Mouse (Mus musculus): ENCODE results near the gene Mapre3. TPM values are rescaled to one million over a fixed set of nuclear protein-coding genes. Genes with fewer than 3 reads are reported as not detected.
A peak's percentile ranks its signal among the peaks of the same experiment; 100 is the strongest.

Mapre3 gene
- 64.1 and 72.9 TPM in 2 replicates for polyA plus RNA-seq (2015; fragmentation: Nextera tagmentation; extraction: Ambion mirVana)

DNA sequence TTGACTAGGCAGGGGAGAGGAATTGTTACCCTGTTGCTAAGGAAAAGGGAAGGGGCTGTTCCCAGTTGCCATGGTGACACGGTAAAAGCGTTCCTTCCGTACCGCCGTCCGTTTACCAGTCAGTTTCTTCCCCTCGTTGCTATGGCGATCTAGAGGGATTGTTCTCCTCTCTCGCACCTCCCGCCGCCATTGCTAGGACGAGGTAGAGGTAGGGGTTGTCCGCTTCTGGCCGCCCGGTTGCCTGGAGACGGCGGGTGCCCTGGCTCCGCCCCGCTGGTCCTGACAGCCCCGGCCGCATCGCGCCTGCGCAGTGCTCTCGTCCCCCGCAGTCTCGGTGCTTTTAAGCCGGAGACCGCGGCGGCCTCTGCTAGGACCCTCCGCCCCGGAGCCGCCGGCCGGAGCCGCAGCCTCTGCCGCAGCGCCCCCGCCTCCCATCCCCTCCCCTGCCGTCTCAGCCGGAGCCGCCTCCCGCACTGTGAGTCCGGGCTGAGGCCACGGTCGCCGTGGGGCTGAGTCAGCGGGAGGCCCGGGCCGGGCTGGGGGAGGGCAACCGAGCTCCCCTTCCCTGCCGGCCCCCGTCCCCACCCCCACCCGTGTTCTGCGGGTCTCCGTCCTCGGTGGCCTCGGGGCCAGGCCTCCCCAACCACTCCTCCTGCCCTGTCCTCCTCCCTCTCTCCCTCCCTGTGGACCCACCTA is at the start of gene Mapre3:
Mapre3 (plus strand) TSS at position 218 of the 696 bp plus-strand sequence.
- Histone ChIP-seq H3K27ac (peak within 1 kb of the TSS; percentile 89), H3K9me3 (replicated peaks) (no peaks in the 10 kb centered on the region), H3K27me3 (no peaks in the 10 kb centered on the region), H3K36me3 (ENCODE audit: poor library complexity, severe bottlenecking) (no peaks in the 10 kb centered on the region), H3K9ac (peak within 1 kb of the TSS; percentile 88), H3K4me3 (peak within 1 kb of the TSS; percentile 83), H3K4me1 (peaks cover 30% of the 10 kb centered on the region), H3K4me2 (peak within 1 kb of the TSS; percentile 91)
- ATAC-seq, result peak; percentile 97
- WGBS, result under 1% methylated on average over 55 of the region's 59 CpGs

GRCm38 (mm10) chr5:30765596-30766370 is 48.7 kb upstream of the Mapre3 start:
- no peak overlapping the region for H3K9ac ChIP-seq

DNA sequence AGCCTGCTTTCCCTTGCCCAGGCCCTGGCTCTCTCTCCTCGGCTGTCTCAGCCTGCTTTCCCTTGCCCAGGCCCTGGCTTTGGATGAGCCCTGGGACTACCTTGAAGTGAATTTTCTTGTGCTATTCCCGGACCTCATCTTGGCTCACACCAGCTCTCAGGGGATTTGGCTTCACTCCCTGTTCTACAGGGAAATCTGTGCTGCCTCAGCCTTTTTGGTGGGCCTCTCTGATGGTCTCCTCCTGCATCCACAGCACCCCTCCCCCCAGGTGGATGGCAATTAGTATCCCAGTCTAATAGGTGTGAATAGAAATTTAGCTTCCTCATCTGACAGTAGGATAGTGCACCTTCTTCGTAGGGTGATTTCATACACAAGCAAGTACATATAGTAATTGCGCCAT is 46.4 kb upstream of the Mapre3 start:
- ATAC-seq, result no peak
- peak overlapping the region; percentile 85 for H3K27ac ChIP-seq
- no peak overlapping the region for H3K4me2 ChIP-seq
- H3K9me3 ChIP-seq (replicated peaks), result no peaks in the 10 kb centered on the region
- peak overlapping the region; percentile 43 for H3K9ac ChIP-seq
- no peak overlapping the region for H3K4me3 ChIP-seq
- no peaks in the 10 kb centered on the region for H3K27me3 ChIP-seq
- peaks cover 60% of the 10 kb centered on the region for H3K4me1 ChIP-seq
- WGBS, result 58% methylated on average over 4 of the region's 4 CpGs
- H3K36me3 ChIP-seq (ENCODE audit: poor library complexity, severe bottlenecking), result peaks cover 23% of the 10 kb centered on the region

More at GRCm38 (mm10) chr5:30765596-30766370, 48.7 kb upstream of the Mapre3 start:
- no peak overlapping the region for H3K4me2 ChIP-seq
- H3K9me3 ChIP-seq (replicated peaks), result no peaks in the 10 kb centered on the region
- peak overlapping the region; percentile 40; the same call in 1 of the 2 replicates for H3K27ac ChIP-seq
- peaks cover 70% of the 10 kb centered on the region for H3K4me1 ChIP-seq
- peaks cover 33% of the 10 kb centered on the region for H3K36me3 ChIP-seq (ENCODE audit: poor library complexity, severe bottlenecking)
- 55% methylated on average over 12 of the region's 12 CpGs for WGBS
- no peaks in the 10 kb centered on the region for H3K27me3 ChIP-seq
- no peak overlapping the region for H3K4me3 ChIP-seq
- 0 out of 2 replicates have a peak, but pooled peaks have one; percentile 5 for ATAC-seq

DNA sequence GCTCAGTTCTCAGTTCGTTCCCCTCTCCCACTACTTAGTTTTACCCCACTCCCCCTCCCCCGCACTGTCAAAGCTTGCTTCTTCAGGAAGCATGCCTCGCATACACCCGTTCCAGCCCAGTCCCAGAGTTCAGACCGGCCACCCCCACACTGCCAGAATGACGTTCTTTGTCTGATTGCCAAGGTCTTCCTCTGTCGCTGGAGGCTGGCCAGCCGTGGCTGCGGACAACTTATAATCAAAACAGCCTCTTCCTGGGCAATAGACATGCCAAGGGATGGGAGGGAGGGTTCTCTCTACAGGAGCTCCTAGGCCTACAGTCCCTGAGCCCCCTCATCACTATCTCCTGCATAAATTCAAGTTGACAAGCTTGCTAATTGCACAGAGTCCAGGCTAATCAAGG is 45.8 kb upstream of the Mapre3 start:
- Histone ChIP-seq H3K9ac (no peak overlapping the region), H3K4me2 (peak overlapping the region; percentile 27; the same call in 1 of the 2 replicates), H3K27me3 (no peaks in the 10 kb centered on the region), H3K9me3 (replicated peaks) (no peaks in the 10 kb centered on the region), H3K4me1 (peaks cover 57% of the 10 kb centered on the region), H3K27ac (peak overlapping the region; percentile 85), H3K4me3 (no peak overlapping the region), H3K36me3 (ENCODE audit: poor library complexity, severe bottlenecking) (peaks cover 23% of the 10 kb centered on the region)
- WGBS, result 20% methylated on average over 9 of the region's 9 CpGs
- peak; percentile 41 for ATAC-seq

GRCm38 (mm10) chr5:30769075-30769474 is 45.4 kb upstream of the Mapre3 start:
- Histone ChIP-seq H3K9me3 (replicated peaks) (no peaks in the 10 kb centered on the region), H3K27ac (0 out of 2 replicates have a peak overlapping the region, but pooled peaks have one; percentile 45), H3K4me2 (no peak overlapping the region), H3K9ac (no peak overlapping the region), H3K36me3 (ENCODE audit: poor library complexity, severe bottlenecking) (peaks cover 23% of the 10 kb centered on the region), H3K4me1 (peaks cover 57% of the 10 kb centered on the region), H3K4me3 (no peak overlapping the region), H3K27me3 (no peaks in the 10 kb centered on the region)
- no peak for ATAC-seq
- 79% methylated on average over 9 of the region's 9 CpGs for WGBS

GRCm38 (mm10) chr5:30774601-30775371 is 39.7 kb upstream of the Mapre3 start:
- peak overlapping the region; percentile 65 for H3K9ac ChIP-seq
- WGBS, result 6% methylated on average over 20 of the region's 20 CpGs
- H3K9me3 ChIP-seq (replicated peaks), result no peaks in the 10 kb centered on the region
- ATAC-seq, result peak; percentile 87
- H3K4me2 ChIP-seq, result peak overlapping the region; percentile 62
- peaks cover 36% of the 10 kb centered on the region for H3K36me3 ChIP-seq (ENCODE audit: poor library complexity, severe bottlenecking)
- H3K4me1 ChIP-seq, result peaks cover 24% of the 10 kb centered on the region
- peak overlapping the region; percentile 87 for H3K27ac ChIP-seq
- peak overlapping the region; percentile 34 for H3K4me3 ChIP-seq
- H3K27me3 ChIP-seq, result no peaks in the 10 kb centered on the region

DNA sequence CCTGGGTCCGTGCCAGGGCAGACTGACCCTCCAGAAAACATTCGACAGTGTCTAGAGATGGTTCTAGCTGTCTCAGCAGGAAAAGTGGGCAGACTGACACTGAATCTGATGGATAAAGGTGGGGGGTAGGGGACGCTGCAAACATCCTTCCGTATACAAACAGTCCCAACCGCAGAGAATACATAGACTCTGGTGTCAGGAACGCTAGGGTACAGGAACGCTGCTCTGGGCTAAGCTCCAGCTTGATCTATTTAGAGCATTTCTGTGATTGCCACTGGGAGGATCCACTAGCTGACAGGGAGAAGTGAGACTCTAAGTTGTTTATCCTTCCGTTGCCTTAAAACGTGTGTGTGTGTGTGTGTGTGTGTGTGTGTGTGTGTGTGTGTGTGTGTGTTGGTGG is 33.7 kb upstream of the Mapre3 start:
- no peak for ATAC-seq

DNA sequence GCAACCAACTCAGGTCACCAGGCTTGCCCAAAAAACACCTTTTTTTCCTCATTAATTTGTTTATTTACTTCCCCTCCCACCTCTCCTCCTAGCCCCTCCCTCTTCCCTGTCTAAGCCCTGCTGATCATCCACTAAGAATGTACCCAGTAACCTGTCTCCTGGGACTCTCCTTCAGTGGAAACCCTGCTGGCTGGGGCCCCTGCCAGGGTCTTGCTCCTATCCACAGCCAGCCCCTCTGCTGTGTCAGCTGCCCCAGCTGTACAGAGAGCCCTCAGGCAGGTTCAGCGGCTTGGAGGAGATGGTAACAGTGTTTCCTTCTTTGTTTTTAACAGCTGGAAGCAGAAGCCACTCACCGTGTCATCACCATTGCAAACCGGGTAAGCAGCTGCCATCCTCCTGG is 33.3 kb upstream of the Mapre3 start:
- ATAC-seq, result no peak

More for the DNA sequence above, 33.7 kb upstream of the Mapre3 start:
- Histone ChIP-seq H3K36me3 (ENCODE audit: poor library complexity, severe bottlenecking) (peaks cover 87% of the 10 kb centered on the region), H3K27me3 (no peaks in the 10 kb centered on the region), H3K4me2 (no peak overlapping the region), H3K9me3 (replicated peaks) (no peaks in the 10 kb centered on the region), H3K4me1 (peaks cover under 1% of the 10 kb centered on the region), H3K9ac (no peak overlapping the region), H3K27ac (no peak overlapping the region), H3K4me3 (no peak overlapping the region)
- 89% methylated on average over 9 of the region's 9 CpGs for WGBS

GRCm38 (mm10) chr5:30787381-30787780 is 27.1 kb upstream of the Mapre3 start:
- Histone ChIP-seq H3K27me3 (no peaks in the 10 kb centered on the region), H3K9ac (no peak overlapping the region), H3K27ac (no peak overlapping the region), H3K36me3 (ENCODE audit: poor library complexity, severe bottlenecking) (peaks cover 93% of the 10 kb centered on the region), H3K9me3 (replicated peaks) (no peaks in the 10 kb centered on the region), H3K4me1 (no peaks in the 10 kb centered on the region), H3K4me3 (no peak overlapping the region), H3K4me2 (no peak overlapping the region)
- ATAC-seq, result no peak
- 90% methylated on average over 5 of the region's 5 CpGs for WGBS

More for the DNA sequence above, 33.3 kb upstream of the Mapre3 start:
- H3K27ac ChIP-seq, result no peak overlapping the region
- no peak overlapping the region for H3K4me2 ChIP-seq
- H3K9me3 ChIP-seq (replicated peaks), result no peaks in the 10 kb centered on the region
- no peak overlapping the region for H3K9ac ChIP-seq
- H3K4me1 ChIP-seq, result no peaks in the 10 kb centered on the region
- no peak overlapping the region for H3K4me3 ChIP-seq
- WGBS, result 79% methylated on average over 3 of the region's 3 CpGs
- H3K27me3 ChIP-seq, result no peaks in the 10 kb centered on the region
- peaks cover 90% of the 10 kb centered on the region for H3K36me3 ChIP-seq (ENCODE audit: poor library complexity, severe bottlenecking)

DNA sequence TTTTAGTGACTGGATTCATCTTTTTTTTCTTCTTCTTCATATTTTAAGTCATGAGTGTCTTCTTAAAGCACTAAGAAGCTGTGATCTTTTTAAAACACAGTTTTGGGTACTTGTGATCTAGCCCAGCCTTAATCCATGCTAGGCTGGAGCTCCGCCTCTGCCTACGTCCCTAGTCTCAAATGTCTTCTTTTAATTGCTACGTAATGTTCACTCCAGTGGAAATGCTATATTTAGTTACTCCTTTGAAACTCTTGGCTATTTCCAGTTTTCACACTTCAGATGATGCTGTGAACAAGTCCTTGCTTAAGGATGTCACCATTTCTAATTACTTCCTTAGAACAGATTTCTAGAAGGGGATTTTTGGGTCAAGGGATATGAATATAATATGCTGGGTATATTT is 24.4 kb upstream of the Mapre3 start:
- Histone ChIP-seq H3K4me2 (no peak overlapping the region), H3K4me3 (no peak overlapping the region), H3K36me3 (ENCODE audit: poor library complexity, severe bottlenecking) (peaks cover 93% of the 10 kb centered on the region), H3K9me3 (replicated peaks) (no peaks in the 10 kb centered on the region), H3K27me3 (no peaks in the 10 kb centered on the region), H3K27ac (no peak overlapping the region), H3K9ac (no peak overlapping the region), H3K4me1 (no peaks in the 10 kb centered on the region)
- 85% methylated on average over 3 of the region's 3 CpGs for WGBS
- ATAC-seq, result no peak

DNA sequence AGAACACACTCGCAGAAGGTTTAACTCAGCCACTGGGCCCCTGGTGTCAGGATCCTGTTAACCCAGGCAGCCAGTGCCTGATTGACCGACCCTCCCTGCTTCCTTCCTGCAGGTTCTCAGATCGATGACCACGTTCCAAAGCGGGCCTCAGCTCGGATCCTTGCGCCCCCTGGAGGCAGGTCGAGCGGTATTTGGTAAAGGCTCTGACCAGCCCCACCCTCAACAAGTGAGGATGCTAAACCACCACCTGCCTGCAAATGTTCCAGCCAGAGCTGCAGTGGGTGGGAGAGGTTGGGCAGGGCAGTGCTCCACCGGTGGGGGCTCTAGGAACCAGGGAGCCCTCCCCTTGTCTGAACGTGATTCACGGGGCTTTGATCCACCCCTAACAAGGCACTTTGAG is 18.3 kb upstream of the Mapre3 start:
- H3K4me1 ChIP-seq, result peaks cover 14% of the 10 kb centered on the region
- H3K36me3 ChIP-seq (ENCODE audit: poor library complexity, severe bottlenecking), result peaks cover 80% of the 10 kb centered on the region
- no peak overlapping the region for H3K4me2 ChIP-seq
- H3K9ac ChIP-seq, result no peak overlapping the region
- no peaks in the 10 kb centered on the region for H3K9me3 ChIP-seq (replicated peaks)
- H3K27me3 ChIP-seq, result no peaks in the 10 kb centered on the region
- H3K27ac ChIP-seq, result no peak overlapping the region
- no peak overlapping the region for H3K4me3 ChIP-seq
- ATAC-seq, result peak; percentile 63
- 15% methylated on average over 12 of the region's 12 CpGs for WGBS

All from forebrain, embryonic 13.5 days (tissue).